In the genomic region with DNA sequence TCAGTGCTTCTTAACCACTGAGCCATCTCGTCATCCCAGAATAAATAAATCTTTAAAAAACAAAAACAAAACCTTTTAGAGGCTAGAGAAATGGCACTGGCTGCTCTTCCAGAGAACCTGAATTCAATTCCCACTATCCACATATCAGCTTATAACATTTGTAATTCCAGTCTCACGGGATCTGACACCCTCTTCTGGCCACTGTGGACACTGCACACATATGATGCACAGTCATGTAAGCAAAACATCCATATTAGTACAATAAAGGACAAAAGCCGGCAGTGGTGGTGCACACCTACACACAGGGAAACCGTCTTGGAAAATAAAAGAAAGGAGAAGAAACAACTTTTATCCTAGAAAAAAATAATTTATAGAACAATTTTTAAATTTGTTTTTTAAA, we compare ENCODE assay signal across 26 mouse cellular contexts. TPM values are rescaled to one million over a fixed set of nuclear protein-coding genes. Genes with fewer than 3 reads are reported as not detected.
DNase-seq lines count a peak whose midpoint lies in the region; TF ChIP-seq lines count a peak whose summit lies in the region.
"Had no signal": no experiment of that assay in that cellular context is flagged by ENCODE, and none has a peak within 500 bp of the region (broad histone marks: within the 10 kb centered on the region; RNA-seq: fewer than 3 reads in every experiment).

No protein-coding gene starts in this region.

- H3K9ac ChIP-seq in heart, adult 2 months (ENCODE audit: low read depth, low read length): no peak overlapping the region
- no peak overlapping the region for H3K9ac ChIP-seq in liver, adult 2 months (ENCODE audit: low read depth, low read length)
- H3K9ac ChIP-seq in MEL (ENCODE audit: control insufficient read depth, low read depth, low read length, poor library complexity, severe bottlenecking): no peak overlapping the region
- H3K9ac ChIP-seq: embryonic facial prominence, embryonic 12.5 days; hindbrain, embryonic 15.5 days; limb, embryonic 12.5 days; midbrain, embryonic 13.5 days; neural tube, embryonic 13.5 days had no signal

- peaks cover 4% of the 10 kb centered on the region; the same call in 1 of the 2 replicates for H3K36me3 ChIP-seq in heart, adult 2 months (ENCODE audit: control insufficient read depth, insufficient read depth, low read length)
- H3K36me3 ChIP-seq in liver, adult 2 months (ENCODE audit: control insufficient read depth, insufficient read depth, low read length): peaks cover 53% of the 10 kb centered on the region
- peaks cover 2 to 18% of the 10 kb centered on the region in 2 experiments for H3K36me3 ChIP-seq in MEL (ENCODE audit: control insufficient read depth in 1 of 2, insufficient read depth in 2 of 2, low read length in 2 of 2)

- intact Hi-C loops in heart, adult 2 months (cut with DNase I): no loop called here

- H3K9me3 ChIP-seq in MEL (replicated peaks; ENCODE audit: insufficient read depth, low read length): no peaks in the 10 kb centered on the region
- H3K9me3 ChIP-seq: embryonic facial prominence, embryonic 12.5 days; hindbrain, embryonic 15.5 days; limb, embryonic 12.5 days; megakaryocyte, embryonic 14.5 days; midbrain, embryonic 13.5 days; neural tube, embryonic 13.5 days had no signal

- no peak for TF ChIP-seq RAD21 in MEL (IDR thresholded peaks at IDR 0.05; ENCODE audit: low read depth, low read length)

- DNase-seq in heart, adult 2 months: no peak
- DNase-seq in heart, adult 18-20 months: no peak
- DNase-seq in liver, adult 2 months (ENCODE audit: extremely low read depth, low read depth, low spot score): no peak
- DNase-seq in liver (no peak), 3T3-L1 (ENCODE audit: low read depth, low spot score) (peak; percentile 27), MEL (ENCODE audit: low read depth, low spot score) (no peak)
- DNase-seq in cerebellum, adult 8-10 months: no peak
- no peak for DNase-seq in left cerebral cortex, adult 8-10 months (ENCODE audit: low spot score in 2 of 2)
- DNase-seq: adrenal gland, postnatal 10 days; cerebellum, adult 18-20 months; cerebellum, postnatal 25 days; kidney, adult 11 months; kidney, postnatal 14 days; layer of hippocampus, postnatal 36 days; lung, postnatal 36 days; retina, postnatal 1 day; right cerebral cortex, postnatal 25 days; thymus, postnatal 25 days had no signal

- no peak for TF ChIP-seq POLR2A in heart, adult 2 months (IDR thresholded peaks at IDR 0.05; ENCODE audit: insufficient read depth, low read depth, low read length)
- TF ChIP-seq POLR2A in liver, adult 2 months (IDR thresholded peaks at IDR 0.05; ENCODE audit: extremely low read depth, insufficient read depth, low read length): no peak
- no peak for TF ChIP-seq POLR2A in MEL (IDR thresholded peaks at IDR 0.05; ENCODE audit: control insufficient read depth in 1 of 2, insufficient read depth in 1 of 2, low read depth in 1 of 2, low read length in 2 of 2, poor library complexity in 1 of 2)

- 97% methylated on average over 4 of the region's 4 CpGs for WGBS in heart, adult 2 months
- WGBS in liver, adult 2 months: 97% methylated on average over 4 of the region's 4 CpGs

- H3K79me2 ChIP-seq in heart, adult 2 months (replicated peaks; ENCODE audit: control insufficient read depth, insufficient read depth, low read length): no peaks in the 10 kb centered on the region
- H3K79me2 ChIP-seq in liver, adult 2 months (ENCODE audit: control insufficient read depth, insufficient read depth, low read length): no peaks in the 10 kb centered on the region
- no peaks in the 10 kb centered on the region for H3K79me2 ChIP-seq in MEL (ENCODE audit: control insufficient read depth, insufficient read depth, low read length, poor library complexity)

- H3K4me3 ChIP-seq in heart, adult 2 months: no peak overlapping the region
- no peak overlapping the region for H3K4me3 ChIP-seq in liver, adult 2 months (ENCODE audit: insufficient read depth, low read depth, low read length)
- no peak overlapping the region for H3K4me3 ChIP-seq in MEL (ENCODE audit: control insufficient read depth in 1 of 2, insufficient read depth in 1 of 2, low read depth in 2 of 2, low read length in 2 of 2)
- H3K4me3 ChIP-seq: embryonic facial prominence, embryonic 12.5 days; hindbrain, embryonic 15.5 days; limb, embryonic 12.5 days; megakaryocyte, embryonic 14.5 days; midbrain, embryonic 13.5 days; myocyte; neural tube, embryonic 13.5 days had no signal

- H3K27ac ChIP-seq in heart, adult 2 months: no peak overlapping the region
- H3K27ac ChIP-seq in liver, adult 2 months (replicated peaks; ENCODE audit: insufficient read depth, low read depth, low read length): no peak overlapping the region
- no peak overlapping the region for H3K27ac ChIP-seq in MEL (ENCODE audit: control insufficient read depth, low read depth, low read length)
- H3K27ac ChIP-seq: embryonic facial prominence, embryonic 12.5 days; hindbrain, embryonic 15.5 days; limb, embryonic 12.5 days; midbrain, embryonic 13.5 days; neural tube, embryonic 13.5 days had no signal

- no peaks in the 10 kb centered on the region for H3K4me1 ChIP-seq in heart, adult 2 months (ENCODE audit: control insufficient read depth, insufficient read depth, low read length)
- H3K4me1 ChIP-seq in liver, adult 2 months (ENCODE audit: control insufficient read depth, insufficient read depth, low read length): peaks cover 5% of the 10 kb centered on the region
- no peaks in the 10 kb centered on the region; a peak in 1 of 4 replicates for H3K4me1 ChIP-seq in MEL (ENCODE audit: control insufficient read depth in 1 of 2, insufficient read depth in 2 of 2, low read length in 2 of 2)
- H3K4me1 ChIP-seq: embryonic facial prominence, embryonic 12.5 days; hindbrain, embryonic 15.5 days; limb, embryonic 12.5 days; midbrain, embryonic 13.5 days; neural tube, embryonic 13.5 days had no signal

- no peaks in the 10 kb centered on the region for H3K27me3 ChIP-seq in heart, adult 2 months (ENCODE audit: control insufficient read depth, insufficient read depth, low read length)
- H3K27me3 ChIP-seq in liver, adult 2 months (ENCODE audit: control insufficient read depth, insufficient read depth, low read length): no peaks in the 10 kb centered on the region
- H3K27me3 ChIP-seq in MEL (ENCODE audit: control insufficient read depth in 1 of 2, insufficient read depth in 2 of 2, low read length in 2 of 2): no peaks in the 10 kb centered on the region
- H3K27me3 ChIP-seq: CH12.LX; embryonic facial prominence, embryonic 12.5 days; hindbrain, embryonic 15.5 days; limb, embryonic 12.5 days; megakaryocyte, embryonic 14.5 days; midbrain, embryonic 13.5 days; neural tube, embryonic 13.5 days had no signal

- TF ChIP-seq EP300 in heart, adult 2 months (IDR thresholded peaks at IDR 0.05; ENCODE audit: insufficient read depth, low read depth, low read length): no peak
- TF ChIP-seq EP300 in MEL (IDR thresholded peaks at IDR 0.05; ENCODE audit: low read depth in 1 of 2, low read length in 2 of 2): no peak

- peak; percentile 27 for TF ChIP-seq CTCF in heart, adult 2 months (IDR thresholded peaks at IDR 0.05)
- peak; percentile 23 for TF ChIP-seq CTCF in liver, adult 2 months (IDR thresholded peaks at IDR 0.05; ENCODE audit: low read depth, low read length)
- TF ChIP-seq CTCF in MEL (IDR thresholded peaks at IDR 0.05 in 2 of 3, conservative IDR thresholded peaks at IDR 0.05 in 1 of 3; ENCODE audit: control insufficient read depth in 1 of 3, insufficient read depth in 1 of 3, low read depth in 2 of 3, low read length in 3 of 3, poor library complexity in 1 of 3, severe bottlenecking in 1 of 3): peak in 2 of 3 experiments; percentile 16 to 35; a peak in 3 of 6 replicates

TF ChIP-seq in MEL, 35 proteins besides CTCF, POLR2A, EP300 and RAD21:
- 0 out of 2 replicates have a peak, but pooled peaks have one; percentile 13 for TF ChIP-seq SMC3 (IDR thresholded peaks at IDR 0.05; ENCODE audit: low read depth, low read length)
- no peak for TF ChIP-seq NRF1 (IDR thresholded peaks at IDR 0.05; ENCODE audit: insufficient read depth, low read depth, low read length, poor library complexity, severe bottlenecking)

RNA-seq across cellular contexts. Expression of gene Sptssa, which starts 19.0 kb away (rescaled TPM):
- total RNA-seq in heart, adult 2 months (2021): 10 to 100 TPM; 28.4 to 33.3 TPM
- 37.6 and 53.7 TPM in 2 replicates for polyA plus RNA-seq in heart, adult 2 months (2012; rRNA removed)
- total RNA-seq in heart, adult 18-20 months (2021): 10 to 100 TPM; 32.0 to 32.6 TPM
- total RNA-seq in liver, adult 2 months (2014; rRNA removed): 70.2 and 86.3 TPM in 2 replicates
- 98.6 and 102 TPM in 2 replicates for polyA plus RNA-seq in liver, adult 2 months (2012; rRNA removed)
- total RNA-seq in MEL (2012; rRNA removed): 58.1 and 88.4 TPM in 2 replicates
- polyA plus RNA-seq in MEL (2012; ENCODE audit: insufficient read depth in 1 of 2, insufficient read length in 2 of 2, low read depth in 1 of 2, low replicate concordance in 2 of 2, missing spikeins in 1 of 2): 100 to 1,000 TPM in 1 of 2 experiments, not detected in 1; 166 TPM
- 10 to 100 TPM; 25.7 to 28.2 (median 27.2) TPM for total RNA-seq in left cerebral cortex, adult 8-10 months (2022)

RNA-seq across cellular contexts. Expression of gene Eapp, which starts 20.3 kb away (rescaled TPM):
- 10 to 100 TPM; 27.4 to 27.9 TPM for total RNA-seq in heart, adult 2 months (2021)
- polyA plus RNA-seq in heart, adult 2 months (2012; rRNA removed): 7.9 and 10.7 TPM in 2 replicates
- total RNA-seq in heart, adult 18-20 months (2021): 10 to 100 TPM; 25.1 to 27.3 TPM
- 12.4 and 17.1 TPM in 2 replicates for total RNA-seq in liver, adult 2 months (2014; rRNA removed)
- 15.9 and 24.6 TPM in 2 replicates for polyA plus RNA-seq in liver, adult 2 months (2012; rRNA removed)
- total RNA-seq in MEL (2012; rRNA removed): 45.6 and 50.4 TPM in 2 replicates
- 10 to 100 TPM in 1 of 2 experiments, not detected in 1; 50.7 TPM for polyA plus RNA-seq in MEL (2012; ENCODE audit: insufficient read depth in 1 of 2, insufficient read length in 2 of 2, low read depth in 1 of 2, low replicate concordance in 2 of 2, missing spikeins in 1 of 2)
- total RNA-seq in left cerebral cortex, adult 8-10 months (2022): 10 to 100 TPM; 30.5 to 34.3 (median 32.0) TPM
